Mouse (Mus musculus): ENCODE results near the gene Pip5k1c.

DNA sequence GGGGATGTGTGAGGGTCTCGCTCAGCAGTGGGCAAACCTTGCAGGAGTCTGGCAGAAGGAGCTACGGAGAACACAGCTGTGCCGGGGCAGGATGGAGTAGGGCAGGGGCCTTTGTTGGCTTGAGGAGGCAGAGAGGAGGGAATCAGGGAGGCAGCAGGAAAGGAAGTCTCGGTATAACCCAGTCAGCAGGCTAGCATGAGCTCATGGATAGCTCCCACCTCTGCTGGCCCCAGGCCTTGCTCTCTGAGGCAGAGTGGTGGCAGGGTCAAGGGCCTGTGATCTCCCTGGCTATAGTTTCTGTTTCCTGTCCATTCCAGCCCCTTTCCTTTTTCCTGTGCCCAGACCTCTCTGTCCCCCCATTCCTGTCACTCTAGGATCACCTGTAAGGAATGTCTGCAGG is 9.5 kb downstream of the Pip5k1c start:
- TF ChIP-seq POLR2A (IDR thresholded peaks at IDR 0.05; ENCODE audit: borderline replicate concordance, insufficient read depth, low read length) (no peak), CTCF (IDR thresholded peaks at IDR 0.05; ENCODE audit: borderline replicate concordance, insufficient read depth, low read depth, low read length) (no peak)

All from cerebellum, adult 2 months (tissue).